Mouse (Mus musculus) intestine, postnatal 0 days (tissue): ENCODE results near the gene Bcar1. TPM values are rescaled to one million over a fixed set of nuclear protein-coding genes. Genes with fewer than 3 reads are reported as not detected.

Experiments
- ATAC-seq: fragments of 200-750 bp; cut with Nextera tagmentation; 2 replicates; pipeline ENCODE4 v1.8.0; 2017; ENCODE audit warnings: mild to moderate bottlenecking, moderate TSS enrichment, moderate library complexity
- H3K27ac ChIP-seq: fragments of 300-500 bp; sonication (generic); 2 replicates; pipeline ENCODE4 v1.5.1; 2014; ENCODE audit warnings: mild to moderate bottlenecking, low read depth, low read length, moderate library complexity
- H3K27me3 ChIP-seq: fragments of 300-500 bp; sonication (generic); replicated peaks from 2 replicates; pipeline ENCODE4 v1.6.1; 2014; ENCODE audit warnings: low read length, mixed read lengths; ENCODE audit not compliant: control insufficient read depth, insufficient read depth
- H3K36me3 ChIP-seq: fragments of 300-500 bp; sonication (generic); 2 replicates; pipeline ENCODE4 v1.6.1; 2014; ENCODE audit warnings: mild to moderate bottlenecking, moderate library complexity; ENCODE audit not compliant: control insufficient read depth, insufficient read depth
- H3K4me1 ChIP-seq: fragments of 300-500 bp; sonication (generic); replicated peaks from 2 replicates; pipeline ENCODE4 v1.6.1; 2014; ENCODE audit warnings: antibody characterized with exemption, low read length, mixed read lengths; ENCODE audit not compliant: control insufficient read depth, insufficient read depth
- H3K4me2 ChIP-seq: fragments of 300-500 bp; sonication (generic); replicated peaks from 2 replicates; pipeline ENCODE4 v1.6.1; 2014; ENCODE audit warnings: low read depth, mild to moderate bottlenecking, moderate library complexity
- H3K4me3 ChIP-seq: fragments of 300-500 bp; sonication (generic); 2 replicates; pipeline ENCODE4 v1.5.1; 2014; ENCODE audit warnings: low read depth, low read length
- H3K9ac ChIP-seq: fragments of 300-500 bp; sonication (generic); 2 replicates; pipeline ENCODE4 v1.6.1; 2014; ENCODE audit warnings: mild to moderate bottlenecking, low read depth, low read length
- H3K9me3 ChIP-seq: fragments of 300-500 bp; sonication (generic); 2 replicates; pipeline ENCODE4 v1.6.1; 2016; ENCODE audit warnings: mixed run types; ENCODE audit not compliant: control insufficient read depth
- CTCF ChIP-seq: sonication (generic); IDR thresholded peaks from 2 replicates; pipeline ENCODE4 v1.5.1; 2016; ENCODE audit warnings: low read depth, mild to moderate bottlenecking, control low read depth, antibody characterized with exemption, moderate library complexity
- WGBS: fragments of 180-500 bp; shearing (Covaris S2); extraction: QIAGEN DNeasy Blood & Tissue Kit; methylation state at CpG from one replicate; pipeline ENCODE4 v1.1.7; 2014; 5-methylcytosine and 5-hydroxymethylcytosine counted together
- polyA plus RNA-seq: library from polyadenylated mRNA; unstranded; fragments of >200 nt; fragmentation: Nextera tagmentation; extraction: Ambion mirVana; gene quantifications from 2 replicates; pipeline ENCODE4 v1.2.1, GENCODE M21; 2015

The Bcar1 gene
- polyA plus RNA-seq, 1 experiment from 2014 or later, result 38.8 TPM

DNA sequence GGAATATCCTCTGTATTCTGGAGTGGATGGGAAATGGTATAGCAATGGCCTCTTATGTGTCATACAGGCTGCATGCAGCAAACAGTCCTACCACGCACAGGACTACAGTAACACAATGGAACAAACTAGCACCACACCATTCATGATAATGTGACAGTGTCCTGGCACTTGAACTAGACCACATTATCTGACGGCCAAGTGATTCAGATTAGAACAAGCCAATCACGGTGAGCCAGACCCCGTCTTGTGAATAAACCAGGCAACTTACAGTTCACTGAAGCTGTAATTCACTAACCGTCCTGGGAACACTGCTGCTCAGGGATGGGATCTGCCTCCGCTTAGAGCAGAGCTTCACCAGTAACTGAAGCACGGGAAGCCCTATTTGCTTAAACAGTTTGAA is 35.2 kb upstream of the Bcar1 start:
- no peaks in the 10 kb centered on the region for H3K9me3 ChIP-seq
- H3K27ac ChIP-seq, result peak overlapping the region; percentile 41; the same call in 1 of the 2 replicates
- no peak overlapping the region for H3K9ac ChIP-seq
- peaks cover 34% of the 10 kb centered on the region for H3K36me3 ChIP-seq
- no peaks in the 10 kb centered on the region for H3K4me1 ChIP-seq
- no peak overlapping the region for H3K4me2 ChIP-seq
- H3K27me3 ChIP-seq, result no peaks in the 10 kb centered on the region
- whole genome bisulfite sequencing, result 79% methylated on average over 7 of the region's 7 CpGs
- TF ChIP-seq CTCF, result no peak
- ATAC-seq, result no peak
- H3K4me3 ChIP-seq, result no peak overlapping the region

GRCm38 (mm10) chr8:111776492-111776891 is 32.9 kb upstream of the Bcar1 start:
- Histone ChIP-seq H3K9me3 (no peaks in the 10 kb centered on the region), H3K4me2 (no peak overlapping the region), H3K4me1 (no peaks in the 10 kb centered on the region), H3K9ac (no peak overlapping the region), H3K27ac (no peak overlapping the region), H3K36me3 (peaks cover 34% of the 10 kb centered on the region), H3K27me3 (no peaks in the 10 kb centered on the region), H3K4me3 (no peak overlapping the region)
- ATAC-seq, result no peak
- TF ChIP-seq CTCF, result no peak
- 86% methylated on average over 4 of the region's 4 CpGs for WGBS

DNA sequence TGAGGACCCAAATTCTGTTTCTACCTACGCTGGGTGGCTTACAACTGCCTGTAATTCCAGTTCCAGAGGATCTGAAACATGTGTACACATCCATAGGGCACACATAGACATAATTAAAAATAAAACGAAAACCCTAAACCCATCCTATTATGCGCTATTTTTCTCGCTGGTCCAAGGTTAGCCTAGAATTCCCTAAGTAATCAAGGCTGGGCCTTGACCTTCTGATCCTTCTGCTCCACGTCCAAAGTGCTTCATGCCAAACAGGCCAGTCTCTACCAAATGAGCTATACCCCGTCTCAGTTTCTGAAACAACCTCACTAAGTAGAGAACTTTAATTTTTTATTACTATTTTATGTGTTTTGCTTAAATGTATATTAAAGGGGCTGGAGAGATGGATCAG is 32.2 kb upstream of the Bcar1 start:
- no peaks in the 10 kb centered on the region for H3K4me1 ChIP-seq
- no peak overlapping the region for H3K27ac ChIP-seq
- no peaks in the 10 kb centered on the region for H3K9me3 ChIP-seq
- no peak overlapping the region for H3K4me3 ChIP-seq
- peaks cover 34% of the 10 kb centered on the region for H3K36me3 ChIP-seq
- TF ChIP-seq CTCF, result no peak
- 92% methylated on average over 6 of the region's 6 CpGs for WGBS
- no peaks in the 10 kb centered on the region for H3K27me3 ChIP-seq
- no peak for ATAC-seq
- H3K4me2 ChIP-seq, result no peak overlapping the region
- H3K9ac ChIP-seq, result no peak overlapping the region

- ATAC-seq, result no peak
- no peak overlapping the region for H3K4me2 ChIP-seq
- no peak for TF ChIP-seq CTCF
- no peaks in the 10 kb centered on the region for H3K27me3 ChIP-seq
- H3K36me3 ChIP-seq, result peaks cover 28% of the 10 kb centered on the region
- no peak overlapping the region for H3K4me3 ChIP-seq
- WGBS, result 94% methylated on average over 5 of the region's 5 CpGs
- H3K4me1 ChIP-seq, result no peaks in the 10 kb centered on the region
- H3K9ac ChIP-seq, result no peak overlapping the region
- no peaks in the 10 kb centered on the region for H3K9me3 ChIP-seq
- H3K27ac ChIP-seq, result no peak overlapping the region
Measured at GRCm38 (mm10) chr8:111773476-111773875, 29.9 kb upstream of the Bcar1 start.

DNA sequence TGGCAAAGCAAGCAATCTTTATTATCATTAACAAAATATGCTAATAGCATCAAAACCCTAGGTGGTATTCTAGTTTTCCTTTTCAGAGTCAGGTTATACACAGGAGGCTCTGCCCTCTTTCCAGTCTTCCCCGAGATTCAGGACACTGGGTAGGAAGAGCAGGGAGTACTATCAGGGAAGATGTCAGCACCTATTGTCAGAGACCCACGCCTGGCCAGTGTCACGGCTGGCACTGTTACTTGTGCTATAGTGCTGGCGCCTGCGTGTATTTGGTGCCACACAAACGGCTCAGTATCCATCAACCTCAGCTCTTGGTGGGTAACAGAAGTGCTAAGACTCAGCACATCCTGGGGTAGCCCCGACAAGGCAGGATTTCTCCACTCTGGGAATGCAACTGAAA is 29.4 kb upstream of the Bcar1 start:
- H3K4me2 ChIP-seq, result no peak overlapping the region
- whole genome bisulfite sequencing, result 97% methylated on average over 7 of the region's 7 CpGs
- no peaks in the 10 kb centered on the region for H3K4me1 ChIP-seq
- no peak overlapping the region for H3K27ac ChIP-seq
- ATAC-seq, result no peak
- H3K9me3 ChIP-seq, result no peaks in the 10 kb centered on the region
- H3K4me3 ChIP-seq, result no peak overlapping the region
- H3K27me3 ChIP-seq, result no peaks in the 10 kb centered on the region
- H3K9ac ChIP-seq, result no peak overlapping the region
- H3K36me3 ChIP-seq, result peaks cover 31% of the 10 kb centered on the region
- no peak for TF ChIP-seq CTCF

DNA sequence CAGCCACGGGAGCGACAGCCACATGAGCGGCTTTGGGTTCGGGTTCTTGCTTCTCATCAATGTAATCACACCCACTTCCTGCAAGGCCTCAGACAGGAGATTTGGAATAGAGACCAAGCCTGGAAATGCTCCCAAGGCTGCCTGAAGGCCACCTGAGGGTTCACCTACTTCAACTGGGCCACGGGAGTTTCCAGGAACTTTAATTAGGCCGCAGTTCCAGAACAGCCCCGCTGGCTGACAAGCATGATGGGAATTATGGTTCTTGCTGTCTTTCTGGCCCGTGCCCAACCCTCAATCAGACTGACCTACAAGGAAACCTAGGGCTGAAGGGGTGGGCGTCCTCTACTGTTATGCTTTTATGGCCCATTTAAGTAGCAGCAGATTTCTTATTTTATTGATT is 28.5 kb upstream of the Bcar1 start:
- WGBS, result 71% methylated on average over 9 of the region's 9 CpGs
- TF ChIP-seq CTCF, result no peak

DNA sequence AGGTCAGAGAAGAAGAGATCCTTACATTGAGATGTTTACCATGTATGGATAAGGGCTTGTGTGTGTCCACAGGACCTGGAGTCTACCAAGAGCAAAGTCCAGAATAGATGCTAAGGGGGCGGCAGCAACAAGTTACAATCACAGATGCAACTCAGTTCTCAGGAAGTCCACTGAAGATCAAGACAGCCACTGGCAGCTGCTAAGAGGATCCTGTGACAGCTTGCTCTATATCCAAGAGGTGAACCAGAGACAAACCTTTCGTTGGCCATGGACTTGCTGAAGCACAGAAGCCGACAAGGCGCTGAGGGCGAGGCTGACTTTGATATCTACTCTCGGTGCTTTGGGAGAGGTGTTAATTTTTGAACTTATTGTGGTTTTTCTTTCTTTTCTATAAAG is 28.0 kb upstream of the Bcar1 start:
- H3K4me1 ChIP-seq, result no peaks in the 10 kb centered on the region
- H3K4me2 ChIP-seq, result no peak overlapping the region
- no peak for TF ChIP-seq CTCF
- no peak overlapping the region for H3K9ac ChIP-seq
- no peak for ATAC-seq
- 81% methylated on average over 6 of the region's 6 CpGs for WGBS
- H3K4me3 ChIP-seq, result no peak overlapping the region
- H3K27me3 ChIP-seq, result no peaks in the 10 kb centered on the region
- no peaks in the 10 kb centered on the region for H3K9me3 ChIP-seq
- peaks cover 32% of the 10 kb centered on the region for H3K36me3 ChIP-seq
- H3K27ac ChIP-seq, result no peak overlapping the region

More for the DNA sequence above, 28.5 kb upstream of the Bcar1 start:
- no peak for ATAC-seq
- Histone ChIP-seq H3K36me3 (peaks cover 33% of the 10 kb centered on the region), H3K27me3 (no peaks in the 10 kb centered on the region), H3K27ac (no peak overlapping the region), H3K4me1 (no peaks in the 10 kb centered on the region), H3K9ac (no peak overlapping the region), H3K4me3 (no peak overlapping the region), H3K9me3 (no peaks in the 10 kb centered on the region), H3K4me2 (no peak overlapping the region)
